8 mouse cellular contexts compared by ENCODE assay signal in the genomic region with DNA sequence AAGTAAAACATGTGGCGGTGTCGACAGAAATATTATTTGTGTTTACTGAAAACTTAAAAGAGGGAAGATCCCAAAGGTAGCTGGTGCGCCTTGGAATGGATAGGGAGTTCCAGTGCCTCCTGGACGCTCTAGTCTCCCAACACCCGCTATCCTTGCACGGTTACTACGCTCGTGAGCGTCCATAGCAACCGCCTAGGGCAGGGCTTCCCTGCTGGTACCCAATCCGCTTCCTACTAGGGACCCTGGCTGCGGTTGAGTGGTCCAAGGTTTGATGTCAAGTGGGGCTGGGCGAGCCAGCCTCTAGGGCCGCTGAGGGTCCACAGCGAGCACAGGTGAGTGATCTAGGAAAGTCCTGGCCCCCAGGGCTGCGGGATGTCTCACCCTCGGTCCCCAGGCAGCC. TPM values are rescaled to one million over a fixed set of nuclear protein-coding genes. Genes with fewer than 3 reads are reported as not detected.
DNase-seq lines count a peak whose midpoint lies in the region; ATAC-seq lines count a peak whose summit lies in the region.

Gene Tekt3, plus strand, starts transcription at position 209 of the 400 bp plus-strand sequence.

- peaks cover 8% of the 10 kb centered on the region for H3K4me1 ChIP-seq in heart, embryonic 10.5 days
- no peaks in the 10 kb centered on the region for H3K4me1 ChIP-seq in forebrain, embryonic 15.5 days
- H3K4me1 ChIP-seq in midbrain, embryonic 12.5 days, result peaks cover 3% of the 10 kb centered on the region; the same call in 1 of the 2 replicates
- H3K4me1 ChIP-seq in intestine, embryonic 15.5 days (replicated peaks), result 0 out of 2 replicates have a peak, but pooled peaks cover 3% of the 10 kb centered on the region

- 0 out of 2 replicates have a peak within 1 kb of the TSS, but pooled peaks have one; percentile 12 for H3K4me2 ChIP-seq in forebrain, embryonic 15.5 days (replicated peaks)
- peak within 1 kb of the TSS; percentile 41 for H3K4me2 ChIP-seq in midbrain, embryonic 12.5 days (replicated peaks)
- no peak within 1 kb of the TSS for H3K4me2 ChIP-seq in intestine, embryonic 15.5 days (replicated peaks)

- 0 out of 2 replicates have a peak within 1 kb of the TSS, but pooled peaks have one; percentile 10 for H3K4me3 ChIP-seq in heart, embryonic 10.5 days
- no peak within 1 kb of the TSS for H3K4me3 ChIP-seq in forebrain, embryonic 15.5 days
- no peak within 1 kb of the TSS for H3K4me3 ChIP-seq in midbrain, embryonic 12.5 days
- H3K4me3 ChIP-seq in intestine, embryonic 15.5 days (replicated peaks), result no peak within 1 kb of the TSS

- WGBS in heart, embryonic 10.5 days, result 13% methylated on average over 17 of the region's 17 CpGs
- WGBS in forebrain, embryonic 15.5 days, result 13% methylated on average over 17 of the region's 17 CpGs
- WGBS in midbrain, embryonic 12.5 days, result 11% methylated on average over 17 of the region's 17 CpGs
- 19% methylated on average over 17 of the region's 17 CpGs for WGBS in intestine, embryonic 15.5 days

- intact Hi-C loops in gastrocnemius, postnatal 14 days (cut with DNase I; ENCODE audit: low total_unique reads), result no loop called here

- H3K27ac ChIP-seq in heart, embryonic 10.5 days, result no peak within 1 kb of the TSS
- no peak within 1 kb of the TSS for H3K27ac ChIP-seq in forebrain, embryonic 15.5 days (replicated peaks)
- H3K27ac ChIP-seq in midbrain, embryonic 12.5 days (replicated peaks), result no peak within 1 kb of the TSS
- no peak within 1 kb of the TSS for H3K27ac ChIP-seq in intestine, embryonic 15.5 days

- ATAC-seq in forebrain, embryonic 15.5 days (replicated peaks), result no peak
- ATAC-seq in midbrain, embryonic 12.5 days (ENCODE audit: low FRiP score, low read depth), result no peak
- no peak for ATAC-seq in intestine, embryonic 15.5 days

- H3K36me3 ChIP-seq in heart, embryonic 10.5 days, result no peaks in the 10 kb centered on the region
- no peaks in the 10 kb centered on the region for H3K36me3 ChIP-seq in forebrain, embryonic 15.5 days
- no peaks in the 10 kb centered on the region for H3K36me3 ChIP-seq in midbrain, embryonic 12.5 days
- no peaks in the 10 kb centered on the region for H3K36me3 ChIP-seq in intestine, embryonic 15.5 days

- no peak within 1 kb of the TSS for H3K9ac ChIP-seq in forebrain, embryonic 15.5 days (replicated peaks)
- H3K9ac ChIP-seq in midbrain, embryonic 12.5 days (replicated peaks), result no peak within 1 kb of the TSS
- no peak within 1 kb of the TSS for H3K9ac ChIP-seq in intestine, embryonic 15.5 days

- H3K9me3 ChIP-seq in heart, embryonic 10.5 days, result no peaks in the 10 kb centered on the region
- no peaks in the 10 kb centered on the region for H3K9me3 ChIP-seq in forebrain, embryonic 15.5 days
- H3K9me3 ChIP-seq in midbrain, embryonic 12.5 days, result no peaks in the 10 kb centered on the region
- H3K9me3 ChIP-seq in intestine, embryonic 15.5 days, result no peaks in the 10 kb centered on the region

- no peak for DNase-seq in heart, embryonic 10.5 days (ENCODE audit: low spot score)
- DNase-seq in heart, adult 8-10 months (ENCODE audit: low spot score), result no peak
- DNase-seq in R1 (ENCODE audit: low read depth, low spot score), result peak; percentile 53
- no peak for DNase-seq in cerebellum, postnatal 36 days
- no peak for DNase-seq in gastrocnemius, postnatal 14 days

- peaks cover 9% of the 10 kb centered on the region; the same call in 1 of the 2 replicates for H3K27me3 ChIP-seq in heart, embryonic 10.5 days (ENCODE audit: insufficient read depth, poor library complexity, severe bottlenecking)
- no peaks in the 10 kb centered on the region for H3K27me3 ChIP-seq in forebrain, embryonic 15.5 days
- H3K27me3 ChIP-seq in midbrain, embryonic 12.5 days, result no peaks in the 10 kb centered on the region
- no peaks in the 10 kb centered on the region; the same call in 1 of the 2 replicates for H3K27me3 ChIP-seq in intestine, embryonic 15.5 days (replicated peaks)

RNA-seq across cellular contexts. Expression of gene Tekt3, which starts in this region (rescaled TPM):
- not detected in 2 replicates for polyA plus RNA-seq in heart, embryonic 10.5 days (2016; fragmentation: Nextera tagmentation; extraction: Ambion mirVana)
- not detected for total RNA-seq in heart, adult 8-10 months (2022)
- polyA plus RNA-seq in forebrain, embryonic 15.5 days (2015; fragmentation: Nextera tagmentation; extraction: Ambion mirVana), result not detected in 2 replicates
- polyA plus RNA-seq in midbrain, embryonic 12.5 days (2016; fragmentation: Nextera tagmentation; extraction: Ambion mirVana), result not detected in 2 replicates
- polyA plus RNA-seq in intestine, embryonic 15.5 days (2015; fragmentation: Nextera tagmentation; extraction: Ambion mirVana), result 0.08 TPM in 1 of 2 replicates, not detected in the other
- total RNA-seq in gastrocnemius, postnatal 14 days (2021), result not detected
